Mouse (Mus musculus): Measurements from ENCODE around the gene Tatdn3.

- TF ChIP-seq MXI1 (IDR thresholded peaks at IDR 0.05; ENCODE audit: low read depth, low read length) (no peak), POLR2A (IDR thresholded peaks at IDR 0.05; ENCODE audit: low read depth, low read length) (no peak), ZNF384 (IDR thresholded peaks at IDR 0.05; ENCODE audit: low read depth, low read length) (no peak), CTCF (conservative IDR thresholded peaks at IDR 0.05 in 1 of 2, IDR thresholded peaks at IDR 0.05 in 1 of 2; ENCODE audit: low read depth in 2 of 2, low read length in 2 of 2) (no peak), EP300 (IDR thresholded peaks at IDR 0.05; ENCODE audit: low read length) (no peak), NRF1 (IDR thresholded peaks at IDR 0.05; ENCODE audit: low read depth, low read length) (no peak), IRF4 (IDR thresholded peaks at IDR 0.05; ENCODE audit: low read depth, low read length) (no peak), JUND (conservative IDR thresholded peaks at IDR 0.05; ENCODE audit: low read depth, low read length) (no peak), E2F4 (IDR thresholded peaks at IDR 0.05; ENCODE audit: insufficient replicate concordance, low read depth, low read length) (no peak), TCF12 (IDR thresholded peaks at IDR 0.05; ENCODE audit: low read depth, low read length) (no peak), SMC3 (IDR thresholded peaks at IDR 0.05; ENCODE audit: low read depth, low read length) (no peak)
Observed at GRCm38 (mm10) chr1:191105246-191105645, 42.5 kb upstream of the Tatdn3 start.
